Mouse (Mus musculus) heart, adult 2 months (tissue): Measurements from ENCODE around the gene Rspo4.

Experiments
- CTCF ChIP-seq: fragments of 200-600 bp; IDR thresholded peaks from 2 replicates; pipeline ENCODE4 v1.8.1; 2022; ENCODE audit warnings: antibody characterized with exemption, mild to moderate bottlenecking, moderate library complexity
- POLR2A ChIP-seq: fragments of 200-500 bp; IDR thresholded peaks from 2 replicates; pipeline ENCODE4 v1.6.1; 2011; ENCODE audit warnings: mild to moderate bottlenecking, low read depth, low read length, control low read depth; ENCODE audit not compliant: insufficient read depth

DNA sequence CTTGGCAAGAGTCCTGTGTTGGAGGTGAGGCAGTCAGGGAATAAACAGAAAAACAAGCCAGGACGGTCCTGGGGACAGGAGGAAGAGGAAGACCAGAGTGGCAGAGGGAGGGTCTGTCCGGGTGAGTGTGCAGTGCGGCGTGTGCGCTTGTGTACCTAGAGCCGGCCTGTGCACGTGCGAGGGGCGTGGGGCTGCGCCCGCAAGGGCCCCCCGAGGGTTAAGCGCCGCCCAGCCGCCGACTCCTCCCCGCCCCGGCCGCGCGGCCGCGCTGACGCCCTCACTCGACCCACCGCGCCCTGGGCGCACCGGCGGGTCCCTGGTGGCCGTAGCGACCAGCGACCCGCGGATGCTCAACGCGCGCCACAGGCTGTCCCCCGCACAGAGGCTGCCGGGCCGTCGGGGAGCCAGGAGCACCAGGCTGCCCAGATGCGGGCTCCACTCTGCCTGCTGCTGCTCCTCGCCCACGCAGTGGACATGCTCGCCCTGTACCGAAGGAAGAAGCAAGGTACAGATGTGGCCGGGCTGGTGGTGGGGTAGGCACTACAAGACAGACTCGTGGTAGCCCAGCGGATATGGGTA, at the start of gene Rspo4:
- TF ChIP-seq POLR2A (no peak), CTCF (no peak)
